Mouse (Mus musculus): ENCODE results near the gene Tenm4. TPM values are rescaled to one million over a fixed set of nuclear protein-coding genes. Genes with fewer than 3 reads are reported as not detected.
A peak's percentile ranks its signal among the peaks of the same experiment; 100 is the strongest.

Tenm4 gene
- polyA plus RNA-seq, 1 experiment from 2014 or later, result 49.9 TPM

DNA sequence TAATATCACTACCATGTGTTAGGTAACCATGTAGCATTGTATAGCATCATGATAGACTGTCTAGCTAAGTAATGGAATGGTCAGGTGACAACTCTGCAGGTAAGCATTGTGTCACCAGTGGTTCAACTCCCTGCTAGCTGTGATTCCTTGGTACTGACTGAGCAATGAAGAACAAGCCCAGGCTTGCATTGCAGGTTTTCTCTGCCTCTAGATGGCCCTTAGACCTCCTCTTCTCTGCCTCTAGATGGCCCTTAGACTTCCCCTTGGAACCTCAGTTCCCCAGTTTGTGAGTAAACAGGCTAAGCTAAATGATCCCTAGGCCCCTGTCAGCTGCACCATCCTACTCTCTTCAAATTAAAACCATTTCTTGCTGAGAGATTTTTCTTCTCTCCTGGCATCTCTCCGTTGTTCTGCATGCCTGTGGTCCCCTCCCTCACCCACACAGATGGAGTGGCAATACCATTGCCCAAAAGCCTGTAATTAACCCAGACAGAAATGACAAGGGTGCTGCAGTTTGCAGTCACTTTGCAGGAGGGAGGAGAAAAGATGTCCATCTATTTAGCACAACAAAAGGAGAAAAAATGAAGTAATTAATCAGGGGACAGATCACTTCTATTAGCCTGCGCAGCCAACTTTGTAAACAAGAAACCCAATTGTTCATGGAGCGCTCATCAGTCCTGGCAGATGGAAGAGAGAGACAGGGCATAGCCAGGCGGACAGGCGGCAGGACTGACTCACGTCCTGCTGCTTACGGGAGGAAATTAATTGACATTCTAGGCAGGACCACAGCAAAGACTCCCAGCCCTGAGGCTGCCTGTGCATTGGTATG is 694.1 kb downstream of the Tenm4 start:
- H3K9ac ChIP-seq, result no peak overlapping the region
- peaks cover 67% of the 10 kb centered on the region for H3K36me3 ChIP-seq
- H3K4me1 ChIP-seq, result peaks cover 10% of the 10 kb centered on the region; the same call in 1 of the 2 replicates
- H3K4me2 ChIP-seq (replicated peaks), result no peak overlapping the region
- no peak overlapping the region for H3K4me3 ChIP-seq
- 63% methylated on average over 7 of the region's 7 CpGs for WGBS
- no peaks in the 10 kb centered on the region for H3K27me3 ChIP-seq
- no peaks in the 10 kb centered on the region for H3K9me3 ChIP-seq
- ATAC-seq (ENCODE audit: low FRiP score, low read depth), result no peak
- H3K27ac ChIP-seq, result no peak overlapping the region

DNA sequence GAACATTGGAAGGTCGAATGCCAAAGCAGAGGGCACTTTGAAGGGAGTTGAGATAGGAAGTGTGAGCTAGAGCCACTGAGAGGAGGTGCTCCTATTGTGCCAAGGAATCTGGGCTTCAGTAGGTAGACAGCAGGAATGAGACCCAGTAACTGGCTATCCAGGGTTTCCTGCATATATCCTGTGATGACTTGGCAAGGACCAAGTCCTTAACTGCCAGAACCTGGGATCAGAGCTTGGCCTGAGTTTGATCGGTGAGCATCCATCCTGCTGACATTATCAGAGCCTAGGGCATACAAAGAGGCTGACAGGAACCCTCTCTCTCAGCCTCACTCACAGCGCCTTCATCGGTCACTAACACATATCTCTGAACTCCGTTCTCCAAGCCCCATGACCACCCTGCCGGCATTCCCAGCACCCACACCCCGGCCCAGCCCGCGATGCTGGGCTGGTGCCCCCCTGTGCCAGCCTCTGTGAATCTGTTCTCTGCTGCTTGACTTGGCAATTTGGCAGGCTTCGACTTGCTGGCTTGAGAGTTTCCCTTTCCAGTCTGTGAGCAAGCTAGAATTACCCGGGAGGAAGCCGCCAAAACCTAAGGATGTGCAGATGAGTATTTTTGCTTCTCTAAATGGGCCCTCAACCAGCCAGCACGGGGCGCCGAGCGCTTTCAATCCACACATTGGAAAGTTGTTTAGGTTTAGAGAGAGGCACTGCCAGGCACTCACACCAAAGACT is 698.2 kb downstream of the Tenm4 start:
- H3K4me3 ChIP-seq, result no peak overlapping the region
- no peak overlapping the region for H3K4me2 ChIP-seq (replicated peaks)
- peaks cover 8% of the 10 kb centered on the region; the same call in 1 of the 2 replicates for H3K4me1 ChIP-seq
- WGBS, result 86% methylated on average over 16 of the region's 16 CpGs
- ATAC-seq (ENCODE audit: low FRiP score, low read depth), result no peak
- peaks cover 82% of the 10 kb centered on the region for H3K36me3 ChIP-seq
- H3K9me3 ChIP-seq, result no peaks in the 10 kb centered on the region
- no peaks in the 10 kb centered on the region for H3K27me3 ChIP-seq
- no peak overlapping the region for H3K27ac ChIP-seq
- no peak overlapping the region for H3K9ac ChIP-seq

DNA sequence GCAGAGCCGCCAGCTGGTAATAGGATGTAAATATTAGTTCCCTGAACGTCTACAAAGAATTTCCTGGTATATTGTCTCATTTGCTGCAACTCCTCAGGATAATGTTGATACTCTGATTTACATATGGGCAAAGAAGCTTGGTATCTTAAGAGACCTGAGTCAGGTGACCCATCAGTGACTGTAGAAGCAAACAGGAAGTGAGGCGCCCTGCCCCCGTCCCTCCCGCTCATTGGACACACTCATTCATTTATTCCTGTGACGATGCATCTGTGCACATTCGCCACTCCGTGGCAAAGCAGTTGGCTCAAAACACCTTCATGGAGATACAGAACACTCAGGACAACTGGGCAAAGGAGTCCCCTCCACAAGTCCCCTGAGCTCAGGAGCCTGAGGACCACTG is 699.4 kb downstream of the Tenm4 start:
- Histone ChIP-seq H3K9me3 (no peaks in the 10 kb centered on the region), H3K27ac (no peak overlapping the region), H3K4me3 (no peak overlapping the region), H3K27me3 (no peaks in the 10 kb centered on the region), H3K4me1 (peaks cover 12% of the 10 kb centered on the region; the same call in 1 of the 2 replicates), H3K4me2 (replicated peaks) (no peak overlapping the region), H3K9ac (no peak overlapping the region), H3K36me3 (peaks cover 82% of the 10 kb centered on the region)
- ATAC-seq (ENCODE audit: low FRiP score, low read depth), result no peak
- 70% methylated on average over 8 of the region's 8 CpGs for WGBS

DNA sequence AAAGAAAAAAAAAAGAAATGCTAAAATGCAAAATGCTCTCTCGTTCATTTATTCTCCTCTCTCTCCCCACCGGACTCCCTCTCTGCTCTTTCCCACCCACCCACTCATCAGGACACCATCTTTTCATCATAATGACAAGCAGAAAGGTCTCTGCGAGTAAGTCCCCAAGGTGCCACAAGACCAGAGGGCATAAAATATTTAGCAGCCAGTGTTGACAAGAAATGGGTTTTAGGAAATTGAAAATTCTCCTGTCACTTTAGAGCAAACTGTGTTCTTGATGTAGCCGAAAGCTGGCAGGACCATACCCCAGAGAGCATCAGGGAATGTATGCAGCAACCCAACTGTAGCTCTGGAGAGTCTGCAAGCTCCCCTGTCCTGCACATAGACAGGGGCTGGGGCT is 700.0 kb downstream of the Tenm4 start:
- H3K36me3 ChIP-seq, result peaks cover 77% of the 10 kb centered on the region

DNA sequence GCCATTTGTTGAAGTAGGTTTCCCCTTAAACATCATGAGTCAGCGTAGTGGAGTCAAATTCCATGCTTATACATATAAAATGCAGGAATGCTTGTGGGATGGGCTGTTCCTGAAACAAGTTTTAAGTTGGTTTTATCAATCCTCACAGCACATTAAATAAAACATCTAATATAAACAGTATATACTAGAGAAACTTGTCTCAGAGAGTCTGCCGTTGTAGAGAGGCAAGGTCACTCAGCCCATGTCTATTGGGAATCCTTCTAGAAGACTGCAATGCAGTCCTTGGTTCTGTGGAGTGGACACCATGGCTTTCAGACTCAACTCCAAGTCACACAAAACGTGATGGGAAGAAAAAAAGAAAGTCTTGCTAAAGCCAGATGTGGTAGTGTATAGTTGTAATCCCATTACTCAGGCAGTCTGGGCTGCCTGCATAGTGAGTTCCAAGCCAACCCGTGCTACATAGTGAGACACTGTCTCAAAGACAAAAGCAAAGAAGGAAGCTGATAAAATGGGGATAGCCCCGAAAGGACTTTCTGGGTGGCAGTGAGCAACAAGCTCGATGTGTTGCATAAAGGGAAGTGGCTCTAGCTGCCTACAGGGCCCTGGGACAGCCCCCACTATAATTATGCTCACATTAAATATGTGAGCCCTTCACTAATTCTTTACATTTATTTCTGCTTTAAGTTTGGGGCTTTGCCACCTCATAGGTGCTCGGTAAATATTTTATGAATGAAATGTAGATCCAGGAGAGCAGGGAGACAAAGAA is 707.6 kb downstream of the Tenm4 start:
- ATAC-seq (ENCODE audit: low FRiP score, low read depth), result no peak
- no peaks in the 10 kb centered on the region for H3K27me3 ChIP-seq

More for the DNA sequence above, 700.0 kb downstream of the Tenm4 start:
- no peaks in the 10 kb centered on the region for H3K27me3 ChIP-seq
- no peak overlapping the region for H3K4me3 ChIP-seq
- no peak overlapping the region for H3K4me2 ChIP-seq (replicated peaks)
- peaks cover 13% of the 10 kb centered on the region; the same call in 1 of the 2 replicates for H3K4me1 ChIP-seq
- WGBS, result 77% methylated on average over 4 of the region's 4 CpGs
- H3K27ac ChIP-seq, result no peak overlapping the region
- no peak overlapping the region for H3K9ac ChIP-seq
- no peaks in the 10 kb centered on the region for H3K9me3 ChIP-seq
- no peak for ATAC-seq (ENCODE audit: low FRiP score, low read depth)

DNA sequence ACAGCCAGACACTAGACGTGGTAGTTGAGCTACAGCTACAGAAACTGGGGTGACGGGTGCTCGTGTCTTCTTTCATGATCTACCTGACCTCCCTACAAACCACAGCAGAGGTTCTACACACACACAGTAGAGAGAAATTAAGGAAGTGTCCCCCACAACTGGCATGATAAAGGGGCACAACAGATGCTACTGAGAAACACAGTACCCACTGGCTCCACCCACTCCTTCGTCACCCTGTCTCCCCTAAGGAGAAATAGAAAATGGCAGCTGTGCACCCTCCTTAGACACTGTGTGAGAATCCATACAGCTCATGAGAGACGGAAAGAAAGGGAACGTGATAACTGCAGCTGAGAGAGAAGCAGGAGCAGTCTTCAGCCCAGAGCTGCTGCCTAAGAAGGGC is 708.5 kb downstream of the Tenm4 start:
- ATAC-seq (ENCODE audit: low FRiP score, low read depth), result no peak
- H3K36me3 ChIP-seq, result peaks cover 19% of the 10 kb centered on the region
- H3K4me2 ChIP-seq (replicated peaks), result no peak overlapping the region
- no peaks in the 10 kb centered on the region for H3K9me3 ChIP-seq
- 91% methylated on average over 6 of the region's 6 CpGs for WGBS
- no peaks in the 10 kb centered on the region; the same call in 1 of the 2 replicates for H3K27me3 ChIP-seq
- H3K4me1 ChIP-seq, result peaks cover 21% of the 10 kb centered on the region; the same call in 1 of the 2 replicates
- H3K27ac ChIP-seq, result no peak overlapping the region
- no peak overlapping the region for H3K9ac ChIP-seq
- H3K4me3 ChIP-seq, result no peak overlapping the region

More for the DNA sequence above, 707.6 kb downstream of the Tenm4 start:
- Histone ChIP-seq H3K4me1 (peaks cover 21% of the 10 kb centered on the region; the same call in 1 of the 2 replicates), H3K9ac (no peak overlapping the region), H3K4me2 (replicated peaks) (no peak overlapping the region), H3K36me3 (peaks cover 26% of the 10 kb centered on the region), H3K9me3 (no peaks in the 10 kb centered on the region), H3K27ac (no peak overlapping the region), H3K4me3 (no peak overlapping the region)
- WGBS, result 83% methylated on average over 7 of the region's 7 CpGs

DNA sequence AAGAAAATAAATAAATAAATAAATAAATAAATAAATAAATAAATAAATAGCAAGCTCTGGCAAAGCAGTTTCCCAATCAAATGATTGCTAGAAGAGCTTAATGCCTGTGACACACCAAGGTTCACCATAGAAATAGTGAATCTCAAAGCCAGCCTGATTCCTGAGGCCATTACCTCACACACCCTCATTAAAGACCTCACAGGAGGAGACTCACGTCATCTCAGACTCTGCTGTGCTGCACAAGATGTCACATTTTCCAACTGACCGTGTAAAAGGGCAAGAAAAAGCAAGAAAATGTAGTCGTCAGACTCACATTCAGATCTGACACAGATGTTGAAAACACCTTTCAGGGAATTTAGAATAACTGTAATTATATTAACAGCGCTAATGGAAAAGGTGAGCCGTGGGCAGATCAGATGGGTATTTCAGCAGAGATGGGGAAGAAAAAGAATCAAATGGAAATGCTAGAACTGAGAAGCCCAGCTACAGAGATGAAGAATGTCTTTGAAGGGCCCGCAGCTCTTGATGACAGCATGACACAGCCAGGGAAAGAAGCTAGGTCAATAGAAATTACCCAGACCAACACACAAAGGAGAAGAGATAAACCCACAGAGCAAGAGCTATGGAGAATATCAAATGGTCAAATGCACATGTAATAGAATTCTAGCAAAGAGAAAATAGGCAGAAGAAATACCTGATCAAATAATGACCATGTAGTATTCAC is 709.3 kb downstream of the Tenm4 start:
- Histone ChIP-seq H3K4me2 (replicated peaks) (no peak overlapping the region), H3K9ac (no peak overlapping the region), H3K4me3 (no peak overlapping the region), H3K27me3 (no peaks in the 10 kb centered on the region; the same call in 1 of the 2 replicates), H3K27ac (no peak overlapping the region), H3K4me1 (peaks cover 17% of the 10 kb centered on the region; the same call in 1 of the 2 replicates), H3K36me3 (peaks cover 20% of the 10 kb centered on the region), H3K9me3 (no peaks in the 10 kb centered on the region)
- ATAC-seq (ENCODE audit: low FRiP score, low read depth), result no peak
- 70% methylated on average over 6 of the region's 6 CpGs for WGBS

DNA sequence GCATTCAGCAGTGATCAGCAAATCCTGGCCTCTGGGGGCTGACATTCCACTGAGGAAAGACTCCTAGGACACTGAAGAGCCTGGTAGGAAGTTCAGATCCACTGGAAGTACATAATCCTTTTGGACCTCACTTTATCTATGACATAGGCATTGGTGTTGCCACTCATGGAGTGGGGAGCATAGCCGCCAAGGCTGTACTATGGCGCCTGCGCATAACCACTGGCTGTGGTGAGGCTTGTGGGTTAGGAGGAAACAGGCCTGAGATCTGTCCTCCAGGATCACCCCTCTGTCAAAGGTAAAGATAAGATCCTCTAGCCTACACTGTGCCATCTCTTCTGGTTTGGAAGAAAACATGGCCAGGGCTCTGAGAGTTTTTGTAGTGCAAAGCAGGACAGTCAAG is 712.3 kb downstream of the Tenm4 start:
- Histone ChIP-seq H3K36me3 (peaks cover 29% of the 10 kb centered on the region), H3K4me1 (peaks cover 5% of the 10 kb centered on the region; the same call in 1 of the 2 replicates), H3K27me3 (no peaks in the 10 kb centered on the region; the same call in 1 of the 2 replicates), H3K4me3 (no peak overlapping the region), H3K9me3 (no peaks in the 10 kb centered on the region), H3K27ac (no peak overlapping the region), H3K4me2 (replicated peaks) (no peak overlapping the region), H3K9ac (no peak overlapping the region)
- WGBS, result 96% methylated on average over 3 of the region's 3 CpGs
- no peak for ATAC-seq (ENCODE audit: low FRiP score, low read depth)

DNA sequence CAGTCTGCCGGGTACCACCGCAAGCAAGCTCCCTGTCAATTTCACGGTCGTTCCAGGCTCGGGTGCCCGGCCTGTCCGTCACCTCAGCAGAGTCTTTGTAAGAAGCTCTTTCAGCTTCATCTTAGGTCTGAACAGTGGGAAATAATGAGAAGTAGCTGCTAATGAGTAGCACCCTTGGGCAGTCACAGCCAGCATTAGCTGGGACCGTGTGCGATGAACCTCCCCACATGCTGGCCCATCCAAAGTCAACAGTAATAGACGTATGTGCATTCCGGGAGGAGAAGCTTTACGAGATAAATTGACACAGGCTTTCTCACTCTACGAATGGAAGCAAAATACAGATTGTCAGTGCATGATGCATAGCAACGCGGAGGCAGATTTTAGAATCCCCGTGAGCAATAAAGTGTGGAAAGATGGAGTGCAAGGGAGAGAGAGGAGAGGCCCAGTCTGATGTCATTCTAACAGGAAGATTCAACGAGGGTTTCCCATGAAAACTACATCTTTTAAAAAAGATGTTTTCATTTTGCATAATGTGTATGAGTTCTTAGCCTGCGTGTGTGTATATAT is 716.1 kb downstream of the Tenm4 start:
- Histone ChIP-seq H3K4me3 (no peak overlapping the region), H3K9me3 (no peaks in the 10 kb centered on the region), H3K36me3 (peaks cover 36% of the 10 kb centered on the region), H3K9ac (no peak overlapping the region), H3K4me2 (replicated peaks) (no peak overlapping the region), H3K27ac (no peak overlapping the region), H3K4me1 (peaks cover 27% of the 10 kb centered on the region), H3K27me3 (no peaks in the 10 kb centered on the region; the same call in 1 of the 2 replicates)
- 79% methylated on average over 18 of the region's 18 CpGs for WGBS
- ATAC-seq (ENCODE audit: low FRiP score, low read depth), result no peak

DNA sequence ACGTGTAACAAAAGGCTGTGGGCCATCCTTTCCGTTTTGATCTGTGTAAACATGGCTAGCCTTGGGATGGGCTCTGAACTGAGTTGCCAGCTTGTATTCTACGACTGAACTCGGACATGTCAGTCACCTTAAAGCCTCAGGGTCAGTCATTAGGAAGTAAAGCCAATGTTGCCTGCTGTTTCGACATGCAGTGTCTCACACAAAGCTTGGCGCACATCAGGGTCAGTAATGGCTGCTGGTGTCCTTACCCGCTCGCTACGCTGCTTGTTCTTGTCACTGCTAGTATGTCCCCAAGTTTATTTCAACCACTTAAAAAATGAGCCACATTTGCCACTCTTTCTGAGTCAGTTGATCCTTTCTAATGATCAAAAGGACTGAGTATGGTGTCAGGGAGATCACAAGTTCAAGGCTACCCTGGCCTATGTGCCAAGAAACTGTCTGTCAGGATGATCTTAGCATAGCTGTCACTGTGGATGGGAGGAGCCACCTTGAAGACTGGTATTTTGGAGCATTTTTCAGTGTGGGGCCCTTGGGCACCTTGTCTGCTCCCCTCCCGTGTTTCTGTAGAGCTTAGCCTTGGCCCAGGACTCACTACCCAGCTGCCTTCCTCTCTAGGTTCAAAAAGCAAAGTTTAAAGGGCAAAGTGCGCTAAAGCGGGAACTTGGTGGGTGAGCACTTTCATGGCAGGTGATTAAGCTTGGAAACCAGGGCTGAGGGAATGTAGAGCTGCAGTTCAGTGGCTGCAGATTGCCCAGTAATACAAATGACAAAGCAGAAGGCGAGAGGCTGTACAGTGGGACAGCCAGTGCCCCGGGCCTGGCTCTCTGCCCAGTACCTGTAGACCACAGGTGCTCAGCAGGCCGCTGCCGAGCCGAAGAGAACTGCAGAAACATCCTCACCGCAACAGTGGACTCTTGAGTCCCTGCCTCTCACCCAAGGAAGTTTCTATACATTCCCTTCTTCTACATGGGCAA is 718.3 kb downstream of the Tenm4 start:
- Histone ChIP-seq H3K4me1 (peaks cover 27% of the 10 kb centered on the region), H3K9me3 (no peaks in the 10 kb centered on the region), H3K4me3 (no peak overlapping the region), H3K9ac (no peak overlapping the region), H3K27me3 (no peaks in the 10 kb centered on the region; the same call in 1 of the 2 replicates), H3K36me3 (peaks cover 46% of the 10 kb centered on the region), H3K4me2 (replicated peaks) (no peak overlapping the region), H3K27ac (peak overlapping the region; percentile 56; the same call in 1 of the 2 replicates)
- peak; percentile 46; the same call in 1 of the 2 replicates for ATAC-seq (ENCODE audit: low FRiP score, low read depth)
- 73% methylated on average over 18 of the region's 18 CpGs for whole genome bisulfite sequencing

Data from limb, embryonic 13.5 days (tissue).